Mouse (Mus musculus): ENCODE data around the gene Cldn9. TPM values are rescaled to one million over a fixed set of nuclear protein-coding genes. Genes with fewer than 3 reads are reported as not detected.

The Cldn9 gene
- polyA plus RNA-seq, 1 experiment from 2014 or later, result not detected

DNA sequence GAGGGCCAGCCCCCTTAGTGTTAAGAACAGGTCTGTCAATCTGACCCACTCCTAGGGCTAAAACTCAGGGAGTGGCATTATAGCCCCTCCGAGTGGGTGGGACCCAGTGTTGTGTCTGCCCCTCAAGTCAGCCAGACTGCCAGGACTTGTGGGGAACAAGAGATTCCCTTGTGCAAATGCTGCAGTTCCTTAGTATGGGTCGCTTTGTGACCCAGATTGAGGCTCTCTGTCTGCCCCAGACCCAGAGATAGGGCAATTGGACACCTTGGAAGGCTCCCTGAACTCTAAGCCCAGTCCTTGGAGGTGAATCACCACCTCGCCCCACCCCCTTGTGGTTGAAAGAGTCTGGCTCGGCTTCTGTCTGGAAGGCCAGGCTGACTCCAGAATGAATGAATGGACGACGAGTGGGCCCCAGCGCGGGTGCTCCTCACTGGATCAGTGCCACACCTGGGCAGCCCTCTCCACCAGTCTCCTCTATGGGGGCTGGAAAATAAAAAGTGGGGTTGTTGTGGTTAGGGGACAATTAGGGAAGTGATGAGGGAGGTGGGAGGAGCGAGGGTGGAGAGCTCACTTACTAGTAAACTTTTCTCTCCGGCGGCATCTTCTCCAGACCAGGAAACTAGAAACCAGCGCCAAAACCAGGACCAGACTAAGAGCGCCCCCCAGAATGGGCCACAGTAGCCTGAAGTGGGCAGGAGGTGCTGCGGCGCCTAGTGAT lies 8.1 kb downstream of the Cldn9 start:
- peak overlapping the region; percentile 88 for H3K4me2 ChIP-seq (ENCODE audit: low read depth, low read length)
- H3K36me3 ChIP-seq (ENCODE audit: control insufficient read depth, insufficient read depth), result no peaks in the 10 kb centered on the region
- no peak overlapping the region for H3K27ac ChIP-seq (ENCODE audit: low read length)
- peaks cover 53% of the 10 kb centered on the region for H3K27me3 ChIP-seq (ENCODE audit: control insufficient read depth, insufficient read depth, low read depth, low read length)
- ATAC-seq (ENCODE audit: low read depth), result no peak
- H3K4me1 ChIP-seq (ENCODE audit: control insufficient read depth, low read depth, low read length), result peaks cover 25% of the 10 kb centered on the region
- H3K9ac ChIP-seq (ENCODE audit: low read depth, low read length), result no peak overlapping the region
- H3K4me3 ChIP-seq (ENCODE audit: low read depth, low read length), result peak overlapping the region; percentile 61
- H3K9me3 ChIP-seq (replicated peaks; ENCODE audit: control insufficient read depth, low read length), result no peaks in the 10 kb centered on the region
- 10% methylated on average over 15 of the region's 15 CpGs for WGBS (ENCODE audit: insufficient replicate concordance)

DNA sequence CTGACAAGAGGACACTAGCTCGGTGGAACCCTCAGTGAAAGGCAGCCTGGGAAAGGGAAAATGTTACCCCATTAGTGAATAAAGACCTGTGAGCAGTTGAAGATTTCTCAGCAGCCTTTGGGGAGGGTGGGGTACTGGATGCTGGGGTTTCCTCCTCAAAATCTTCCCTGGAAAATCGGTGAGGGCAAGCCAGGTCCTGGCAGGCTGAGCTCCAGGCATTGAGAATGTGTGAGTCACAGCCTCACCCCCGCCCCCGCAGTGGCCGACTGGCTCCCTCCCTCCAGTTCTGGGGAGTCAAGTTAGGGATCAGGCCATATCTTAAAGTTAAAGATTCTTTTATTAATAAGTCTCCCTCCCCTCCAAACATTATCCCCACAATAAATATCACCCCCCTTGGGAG lies 8.7 kb downstream of the Cldn9 start:
- H3K27ac ChIP-seq (ENCODE audit: low read length), result no peak overlapping the region
- H3K4me1 ChIP-seq (ENCODE audit: control insufficient read depth, low read depth, low read length), result peaks cover 25% of the 10 kb centered on the region
- peaks cover 47% of the 10 kb centered on the region for H3K27me3 ChIP-seq (ENCODE audit: control insufficient read depth, insufficient read depth, low read depth, low read length)
- no peak overlapping the region for H3K4me3 ChIP-seq (ENCODE audit: low read depth, low read length)
- H3K9me3 ChIP-seq (replicated peaks; ENCODE audit: control insufficient read depth, low read length), result no peaks in the 10 kb centered on the region
- H3K36me3 ChIP-seq (ENCODE audit: control insufficient read depth, insufficient read depth), result no peaks in the 10 kb centered on the region
- H3K9ac ChIP-seq (ENCODE audit: low read depth, low read length), result no peak overlapping the region
- H3K4me2 ChIP-seq (ENCODE audit: low read depth, low read length), result no peak overlapping the region
- 46% methylated on average over 5 of the region's 5 CpGs for WGBS (ENCODE audit: insufficient replicate concordance)
- ATAC-seq (ENCODE audit: low read depth), result no peak

DNA sequence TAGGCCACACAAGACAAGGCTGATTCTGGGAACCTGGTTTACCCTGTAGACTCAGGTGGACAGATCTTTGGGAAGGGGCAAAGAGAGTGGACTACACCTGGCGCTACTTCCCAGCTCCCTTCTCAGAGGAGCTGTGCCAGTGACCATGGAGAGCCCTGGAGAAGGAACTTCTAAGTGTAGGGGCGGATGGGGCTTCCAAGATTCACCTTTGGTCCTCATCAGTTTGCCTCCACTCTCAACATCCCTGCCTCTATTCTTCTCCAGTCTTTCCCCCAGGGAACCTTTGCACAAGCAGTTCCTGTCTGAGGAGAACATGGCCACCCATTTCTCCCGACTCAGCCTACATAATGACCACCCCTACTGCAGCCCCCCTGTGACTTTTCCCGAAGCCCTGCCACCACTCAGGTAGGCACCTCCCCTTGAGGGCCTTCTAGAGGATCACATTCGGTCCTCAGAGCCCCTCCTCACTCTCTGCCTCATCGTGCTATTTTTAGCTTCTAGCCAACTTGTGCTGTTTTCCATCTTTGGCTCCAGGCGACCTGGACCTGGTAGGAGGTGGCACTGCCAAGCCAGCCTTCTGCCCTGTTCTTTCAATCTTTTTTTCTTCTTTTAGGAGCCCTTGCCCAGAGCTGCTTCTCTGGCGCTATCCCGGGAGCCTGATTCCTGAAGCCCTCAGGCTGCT lies 9.4 kb downstream of the Cldn9 start:
- Histone ChIP-seq H3K4me3 (ENCODE audit: low read depth, low read length) (peak overlapping the region; percentile 74), H3K27ac (ENCODE audit: low read length) (peak overlapping the region; percentile 46; the same call in 1 of the 2 replicates), H3K9me3 (replicated peaks; ENCODE audit: control insufficient read depth, low read length) (no peaks in the 10 kb centered on the region), H3K4me1 (ENCODE audit: control insufficient read depth, low read depth, low read length) (peaks cover 25% of the 10 kb centered on the region), H3K9ac (ENCODE audit: low read depth, low read length) (peak overlapping the region; percentile 71), H3K27me3 (ENCODE audit: control insufficient read depth, insufficient read depth, low read depth, low read length) (peaks cover 40% of the 10 kb centered on the region), H3K36me3 (ENCODE audit: control insufficient read depth, insufficient read depth) (no peaks in the 10 kb centered on the region; the same call in none of the 2 replicates), H3K4me2 (ENCODE audit: low read depth, low read length) (peak overlapping the region; percentile 83)
- ATAC-seq (ENCODE audit: low read depth), result no peak
- 33% methylated on average over 9 of the region's 9 CpGs for WGBS (ENCODE audit: insufficient replicate concordance)

DNA sequence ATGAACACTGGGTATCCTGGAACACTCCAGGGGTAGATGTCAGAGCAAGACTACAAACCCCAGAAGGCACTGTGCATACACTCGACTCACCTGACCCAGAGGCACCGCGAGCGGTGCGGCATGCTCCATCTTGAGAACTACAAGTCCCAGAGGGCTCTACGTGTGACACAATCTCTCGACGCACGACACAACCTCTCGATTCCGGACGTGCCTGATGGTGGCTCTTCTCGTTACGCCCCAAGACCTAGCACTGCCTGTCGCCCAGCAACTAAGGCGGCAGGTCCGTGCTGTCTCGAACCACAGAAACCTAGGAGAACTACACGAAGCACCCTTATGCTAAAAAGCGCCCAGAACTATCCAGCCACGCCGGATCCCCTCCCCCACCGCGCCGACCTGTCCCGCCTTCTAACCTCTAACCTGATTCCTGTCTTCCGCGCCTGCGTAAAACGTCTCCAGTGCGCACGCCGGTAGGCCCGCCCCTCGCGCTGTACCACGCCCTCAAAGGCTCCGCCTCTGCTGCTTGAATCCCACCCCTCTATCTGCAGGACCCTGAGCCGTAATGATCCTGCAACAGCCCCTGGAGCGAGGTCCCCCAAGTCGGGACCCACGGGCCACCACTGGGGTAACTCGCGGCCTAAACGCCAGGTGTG lies 10.3 kb downstream of the Cldn9 start, which contains the start of the genes Hcfc1r1 and Thoc6:
Hcfc1r1 (plus strand) TSS at position 173 of the 650 bp plus-strand sequence.
Thoc6 (minus strand) TSS at position 459 of the 650 bp plus-strand sequence.
- peak within 1 kb of the TSS; percentile 65 for H3K27ac ChIP-seq (ENCODE audit: low read length)

DNA sequence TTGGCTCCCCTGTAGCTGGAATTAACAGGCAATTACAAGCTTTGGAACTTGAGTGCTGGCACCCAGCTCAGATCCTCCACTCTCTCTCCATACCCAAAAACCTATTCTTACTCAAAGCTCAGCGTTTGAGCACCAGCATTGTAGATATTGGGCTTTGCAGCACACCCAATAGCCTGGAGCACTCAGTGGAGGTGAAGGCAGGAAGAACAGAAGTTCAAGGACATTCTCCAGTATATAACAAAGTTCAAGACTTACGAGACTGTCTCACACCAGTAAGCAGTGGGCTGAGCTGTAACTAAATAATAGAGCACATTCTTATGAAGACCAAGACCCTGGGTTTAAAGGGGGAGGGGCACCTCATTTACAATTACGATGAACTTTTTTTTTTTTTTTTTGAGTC lies 11.1 kb downstream of the Cldn9 start:
- H3K4me2 ChIP-seq (ENCODE audit: low read depth, low read length), result peak overlapping the region; percentile 83
- peaks cover 24% of the 10 kb centered on the region for H3K27me3 ChIP-seq (ENCODE audit: control insufficient read depth, insufficient read depth, low read depth, low read length)
- H3K36me3 ChIP-seq (ENCODE audit: control insufficient read depth, insufficient read depth), result peaks cover 7% of the 10 kb centered on the region
- H3K4me1 ChIP-seq (ENCODE audit: control insufficient read depth, low read depth, low read length), result peaks cover 22% of the 10 kb centered on the region
- no peak overlapping the region for H3K27ac ChIP-seq (ENCODE audit: low read length)
- H3K4me3 ChIP-seq (ENCODE audit: low read depth, low read length), result peak overlapping the region; percentile 74
- no peak for ATAC-seq (ENCODE audit: low read depth)
- no peak overlapping the region; the same call in 1 of the 2 replicates for H3K9ac ChIP-seq (ENCODE audit: low read depth, low read length)
- H3K9me3 ChIP-seq (replicated peaks; ENCODE audit: control insufficient read depth, low read length), result no peaks in the 10 kb centered on the region
- WGBS (ENCODE audit: insufficient replicate concordance), result 44% methylated on average over 3 of the region's 3 CpGs

More for the DNA sequence above, 10.3 kb downstream of the Cldn9 start, which contains the start of the genes Hcfc1r1 and Thoc6:
- H3K36me3 ChIP-seq (ENCODE audit: control insufficient read depth, insufficient read depth), result peaks cover 7% of the 10 kb centered on the region
- peak within 1 kb of the TSS; percentile 74 for H3K4me3 ChIP-seq (ENCODE audit: low read depth, low read length)
- ATAC-seq (ENCODE audit: low read depth), result peak; percentile 97
- peaks cover 22% of the 10 kb centered on the region for H3K4me1 ChIP-seq (ENCODE audit: control insufficient read depth, low read depth, low read length)
- peak within 1 kb of the TSS; percentile 71 for H3K9ac ChIP-seq (ENCODE audit: low read depth, low read length)
- peak within 1 kb of the TSS; percentile 83 for H3K4me2 ChIP-seq (ENCODE audit: low read depth, low read length)
- no peaks in the 10 kb centered on the region for H3K9me3 ChIP-seq (replicated peaks; ENCODE audit: control insufficient read depth, low read length)
- peaks cover 32% of the 10 kb centered on the region for H3K27me3 ChIP-seq (ENCODE audit: control insufficient read depth, insufficient read depth, low read depth, low read length)
- under 1% methylated on average over 45 of the region's 45 CpGs for WGBS (ENCODE audit: insufficient replicate concordance)

DNA sequence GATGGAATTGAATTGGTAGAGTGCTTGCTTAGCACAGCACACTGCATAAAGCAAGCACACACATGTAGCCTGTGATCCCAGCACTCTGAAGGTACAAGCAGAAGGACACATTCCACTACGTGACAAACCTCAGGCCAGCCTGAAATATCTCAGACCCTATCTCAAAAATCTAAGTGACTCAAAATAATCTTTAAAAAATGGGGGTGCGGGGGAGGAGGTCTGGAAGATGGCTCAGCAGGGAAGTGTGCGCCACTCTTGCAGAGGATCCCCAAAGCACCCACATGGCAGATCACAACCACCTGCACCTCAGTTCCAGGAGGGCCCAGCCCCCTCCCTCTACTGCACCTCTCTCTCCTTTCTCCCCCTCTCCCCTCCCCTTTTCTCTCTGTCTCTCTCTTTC lies 12.3 kb downstream of the Cldn9 start:
- peaks cover 11% of the 10 kb centered on the region for H3K27me3 ChIP-seq (ENCODE audit: control insufficient read depth, insufficient read depth, low read depth, low read length)
- peaks cover 16% of the 10 kb centered on the region for H3K4me1 ChIP-seq (ENCODE audit: control insufficient read depth, low read depth, low read length)
- WGBS (ENCODE audit: insufficient replicate concordance), result 69% methylated on average over 3 of the region's 3 CpGs
- H3K9ac ChIP-seq (ENCODE audit: low read depth, low read length), result no peak overlapping the region
- H3K27ac ChIP-seq (ENCODE audit: low read length), result no peak overlapping the region
- peaks cover 7% of the 10 kb centered on the region for H3K36me3 ChIP-seq (ENCODE audit: control insufficient read depth, insufficient read depth)
- H3K9me3 ChIP-seq (replicated peaks; ENCODE audit: control insufficient read depth, low read length), result no peaks in the 10 kb centered on the region
- H3K4me3 ChIP-seq (ENCODE audit: low read depth, low read length), result no peak overlapping the region
- no peak overlapping the region for H3K4me2 ChIP-seq (ENCODE audit: low read depth, low read length)
- no peak for ATAC-seq (ENCODE audit: low read depth)

DNA sequence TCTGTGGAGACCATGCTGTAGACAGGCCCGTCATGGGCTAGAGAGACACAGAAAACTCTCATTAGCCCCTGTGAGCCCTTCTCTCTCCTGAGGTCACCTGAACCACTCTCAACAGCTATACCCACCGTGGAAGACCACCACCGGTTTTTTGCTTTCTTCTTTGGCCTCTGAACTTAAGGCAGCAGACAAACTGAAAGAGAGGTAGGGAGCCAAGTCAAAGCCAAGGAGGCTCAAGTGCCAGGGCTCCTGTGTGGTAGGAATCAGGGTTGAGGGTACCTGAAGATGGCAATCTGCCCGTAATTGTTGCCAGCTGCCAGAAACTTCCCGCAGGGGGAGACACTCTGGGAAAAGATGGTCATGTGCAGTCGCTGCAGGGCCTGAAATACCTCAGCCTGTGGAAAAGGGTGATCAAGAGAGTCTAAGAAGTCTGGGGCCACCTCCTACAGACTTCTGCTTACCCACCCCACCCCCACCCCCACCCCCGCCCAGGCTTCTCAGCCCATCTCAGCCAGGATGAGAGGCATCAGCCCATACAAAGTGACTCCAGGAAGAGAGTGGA lies 13.2 kb downstream of the Cldn9 start:
- H3K4me3 ChIP-seq (ENCODE audit: low read depth, low read length), result no peak overlapping the region
- H3K9me3 ChIP-seq (replicated peaks; ENCODE audit: control insufficient read depth, low read length), result no peaks in the 10 kb centered on the region
- H3K36me3 ChIP-seq (ENCODE audit: control insufficient read depth, insufficient read depth), result peaks cover 7% of the 10 kb centered on the region
- H3K4me2 ChIP-seq (ENCODE audit: low read depth, low read length), result no peak overlapping the region
- peaks cover 8% of the 10 kb centered on the region for H3K4me1 ChIP-seq (ENCODE audit: control insufficient read depth, low read depth, low read length)
- WGBS (ENCODE audit: insufficient replicate concordance), result 83% methylated on average over 7 of the region's 7 CpGs
- peaks cover 2% of the 10 kb centered on the region for H3K27me3 ChIP-seq (ENCODE audit: control insufficient read depth, insufficient read depth, low read depth, low read length)
- no peak overlapping the region for H3K9ac ChIP-seq (ENCODE audit: low read depth, low read length)
- no peak for ATAC-seq (ENCODE audit: low read depth)
- no peak overlapping the region for H3K27ac ChIP-seq (ENCODE audit: low read length)

DNA sequence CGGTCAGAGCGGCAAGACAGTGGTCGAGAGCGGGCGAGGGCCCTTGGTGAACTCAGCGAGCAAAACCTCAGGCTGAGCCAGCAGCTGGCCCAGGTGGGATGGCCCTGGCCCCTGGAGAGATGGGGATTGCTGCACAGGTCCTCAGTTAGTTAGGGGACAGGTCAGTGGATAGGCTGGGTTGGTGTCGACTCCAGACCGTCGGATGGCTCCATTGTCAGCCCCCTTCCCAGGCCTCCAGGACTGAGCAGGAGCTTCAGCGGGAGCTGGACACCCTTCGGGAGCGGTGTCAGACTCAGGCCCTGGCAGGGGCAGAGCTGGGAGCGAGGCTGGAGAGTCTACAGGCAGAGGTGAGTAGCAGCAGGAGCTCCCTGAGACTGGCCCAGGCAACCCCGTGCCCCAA lies 18.3 kb downstream of the Cldn9 start:
- Histone ChIP-seq H3K36me3 (ENCODE audit: control insufficient read depth, insufficient read depth) (peaks cover 7% of the 10 kb centered on the region), H3K4me3 (ENCODE audit: low read depth, low read length) (no peak overlapping the region), H3K4me1 (ENCODE audit: control insufficient read depth, low read depth, low read length) (peaks cover 3% of the 10 kb centered on the region), H3K9ac (ENCODE audit: low read depth, low read length) (no peak overlapping the region), H3K27me3 (ENCODE audit: control insufficient read depth, insufficient read depth, low read depth, low read length) (peaks cover 23% of the 10 kb centered on the region), H3K27ac (ENCODE audit: low read length) (no peak overlapping the region), H3K4me2 (ENCODE audit: low read depth, low read length) (no peak overlapping the region), H3K9me3 (replicated peaks; ENCODE audit: control insufficient read depth, low read length) (no peaks in the 10 kb centered on the region)
- ATAC-seq (ENCODE audit: low read depth), result no peak
- 68% methylated on average over 14 of the region's 14 CpGs for WGBS (ENCODE audit: insufficient replicate concordance)

All from liver, embryonic 16.5 days (tissue).